Mouse (Mus musculus) embryo, embryonic 10.5 days (tissue): ENCODE data around the gene Ctsl.

ENCODE experiments used
- DNase-seq: peaks from one replicate; pipeline ENCODE4 v3.0.0-alpha.2; 2015; ENCODE audit warnings: low spot score

The Ctsl gene

GRCm38 (mm10) chr13:64373695-64374094 is 3.0 kb upstream of the Ctsl start:
- DNase-seq, result no peak

- DNase-seq, result no peak
Observed at GRCm38 (mm10) chr13:64369805-64370172, 901 bp downstream of the Ctsl start.

DNA sequence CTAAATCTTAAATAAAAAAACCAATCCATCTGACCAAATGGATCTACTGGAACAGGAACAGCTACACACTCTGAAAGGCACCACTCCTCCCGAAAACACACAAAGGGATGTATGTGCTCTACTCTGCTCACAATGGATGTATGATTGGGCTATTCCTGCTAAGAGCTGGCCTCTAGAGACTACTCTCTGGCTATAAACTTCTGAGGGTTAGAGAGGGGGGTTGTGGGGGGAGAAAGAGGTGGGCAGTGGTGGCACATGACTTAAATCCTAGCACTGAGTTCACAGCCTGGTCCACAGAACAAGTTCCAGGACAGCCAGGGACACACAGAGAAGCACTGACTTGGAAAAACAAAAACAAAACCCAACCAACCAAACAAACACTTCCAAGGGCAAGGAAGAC is 2.1 kb downstream of the Ctsl start:
- no peak for DNase-seq

GRCm38 (mm10) chr13:64367615-64368014 is 3.1 kb downstream of the Ctsl start:
- DNase-seq, result no peak

GRCm38 (mm10) chr13:64365326-64365725 is 5.4 kb downstream of the Ctsl start:
- DNase-seq, result no peak

GRCm38 (mm10) chr13:64364258-64364657 is 6.4 kb downstream of the Ctsl start:
- peak; percentile 37 for DNase-seq

DNA sequence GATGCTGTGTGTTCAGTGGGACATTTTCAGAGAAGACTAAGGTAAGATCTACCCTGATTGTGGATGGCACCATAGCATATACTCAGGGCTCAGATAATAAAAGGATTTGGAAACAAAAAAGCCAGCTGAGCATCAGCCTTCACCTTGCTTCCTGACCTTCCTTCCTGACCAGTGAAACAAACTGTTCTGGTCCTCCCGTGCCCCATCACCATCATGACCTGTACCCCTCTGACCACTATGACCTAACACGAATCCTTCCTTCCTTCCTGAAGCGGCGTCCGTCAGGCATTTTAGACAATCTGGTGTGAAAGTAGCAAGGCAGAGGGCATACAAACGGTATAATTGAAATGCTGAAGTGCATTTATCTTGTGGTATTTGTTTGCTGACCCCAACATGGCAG is 8.6 kb downstream of the Ctsl start:
- DNase-seq, result no peak

- DNase-seq, result no peak
Observed at GRCm38 (mm10) chr13:64361020-64361419, 9.7 kb downstream of the Ctsl start.

DNA sequence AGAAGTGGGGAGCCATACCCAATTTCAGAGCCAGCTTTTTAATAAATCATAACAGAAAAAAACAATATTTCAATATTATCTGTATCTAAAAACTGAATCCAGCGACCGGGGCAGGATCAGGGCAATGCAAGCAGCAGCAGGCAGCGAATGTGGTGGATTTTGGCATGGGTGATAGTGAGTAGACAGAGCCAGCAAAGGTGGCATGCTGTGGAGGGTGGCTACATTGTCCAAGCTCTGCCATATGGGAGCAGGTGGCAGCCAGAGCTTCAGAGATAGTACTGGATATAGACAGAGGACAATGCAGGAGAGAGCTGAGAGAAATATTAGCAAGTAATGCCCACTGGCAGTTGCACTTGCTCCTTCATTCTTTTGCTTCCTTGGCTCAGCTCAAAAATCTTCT is 11.0 kb downstream of the Ctsl start:
- DNase-seq, result no peak

GRCm38 (mm10) chr13:64358476-64358875 is 12.2 kb downstream of the Ctsl start:
- no peak for DNase-seq

GRCm38 (mm10) chr13:64357389-64357788 is 13.3 kb downstream of the Ctsl start:
- no peak for DNase-seq

DNA sequence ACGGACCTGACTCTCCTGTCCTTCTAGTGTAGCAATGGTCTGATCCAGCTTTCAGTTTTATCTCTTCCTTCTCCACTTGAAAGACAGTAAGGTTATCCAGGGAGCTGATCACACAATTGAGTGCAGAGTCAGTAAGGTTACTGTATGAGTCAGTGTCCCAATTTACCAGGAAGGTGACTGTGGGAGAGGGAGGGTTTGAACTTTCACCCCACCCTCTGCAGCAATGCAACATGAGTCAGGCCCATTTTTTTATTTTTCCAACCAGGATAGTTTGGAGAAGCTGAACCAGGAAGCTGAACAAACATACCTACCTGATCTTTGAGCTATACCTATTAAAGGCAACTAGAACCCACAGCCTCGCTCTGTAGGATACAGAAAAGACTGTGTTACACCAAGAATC is 21.2 kb downstream of the Ctsl start:
- DNase-seq, result no peak

DNA sequence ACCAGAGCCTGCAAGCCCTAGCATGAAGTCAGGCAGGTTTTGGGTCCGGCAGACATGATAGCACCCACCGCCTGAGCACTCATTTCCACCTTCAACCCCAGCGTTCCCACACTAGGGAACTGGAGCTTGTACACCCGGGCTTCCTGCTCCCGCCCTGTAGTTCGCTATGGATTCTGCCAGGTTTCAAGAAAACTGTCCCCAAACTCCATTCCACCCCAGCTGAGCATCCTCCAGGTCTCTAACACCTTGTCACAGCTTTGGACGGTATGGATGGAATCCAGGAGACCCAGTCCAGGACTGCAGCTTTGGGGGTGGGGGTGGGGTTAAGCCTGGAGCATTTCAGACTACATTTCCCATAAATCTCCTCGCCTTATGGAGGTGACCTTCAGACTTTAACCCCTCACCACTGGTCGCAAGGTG is 26.6 kb downstream of the Ctsl start:
- peak; percentile 56 for DNase-seq

DNA sequence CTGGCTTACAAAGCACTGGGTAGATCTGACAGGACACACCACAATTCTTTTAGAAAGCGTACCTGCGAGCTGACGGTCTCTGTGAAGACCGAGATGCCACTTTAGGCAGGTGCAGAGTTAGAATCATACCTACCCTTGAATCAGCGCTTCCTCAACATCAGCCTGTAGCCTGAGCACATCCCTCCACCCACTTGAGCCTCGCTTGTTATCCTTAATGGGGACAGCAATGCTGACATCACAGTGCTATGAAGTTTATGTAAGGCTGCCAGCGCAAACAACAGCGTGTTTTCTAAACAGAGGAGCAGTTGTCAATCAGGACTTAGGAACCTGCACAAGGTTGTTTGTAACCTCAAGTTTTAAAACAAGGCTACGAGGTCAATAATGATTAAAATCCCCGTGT is 27.1 kb downstream of the Ctsl start:
- peak; percentile 21 for DNase-seq

- no peak for DNase-seq
Observed at GRCm38 (mm10) chr13:64335546-64336132, 35.1 kb downstream of the Ctsl start.

- DNase-seq, result no peak
Observed at GRCm38 (mm10) chr13:64333102-64333501, 37.6 kb downstream of the Ctsl start.

DNA sequence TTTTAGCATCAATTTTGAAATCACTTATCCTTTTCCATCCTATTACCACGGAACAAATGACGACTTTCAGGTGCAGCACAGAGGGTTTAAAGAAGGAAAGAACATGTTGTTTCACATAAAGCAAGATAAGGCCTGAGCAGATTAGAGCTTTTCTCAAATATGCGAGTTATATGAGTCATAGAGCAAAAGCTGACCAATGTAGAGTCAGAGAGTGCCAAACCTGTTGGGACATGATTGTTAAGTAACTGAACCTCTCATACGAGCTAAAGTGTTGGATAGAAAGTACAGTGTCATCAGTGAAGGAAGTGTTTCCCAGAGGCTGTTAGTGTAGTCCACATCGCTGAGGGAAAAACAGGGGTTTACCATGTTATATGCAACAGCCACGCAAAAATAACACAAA is 38.4 kb downstream of the Ctsl start:
- DNase-seq, result no peak

- no peak for DNase-seq
Observed at GRCm38 (mm10) chr13:64322561-64323281, 48.0 kb downstream of the Ctsl start.

DNA sequence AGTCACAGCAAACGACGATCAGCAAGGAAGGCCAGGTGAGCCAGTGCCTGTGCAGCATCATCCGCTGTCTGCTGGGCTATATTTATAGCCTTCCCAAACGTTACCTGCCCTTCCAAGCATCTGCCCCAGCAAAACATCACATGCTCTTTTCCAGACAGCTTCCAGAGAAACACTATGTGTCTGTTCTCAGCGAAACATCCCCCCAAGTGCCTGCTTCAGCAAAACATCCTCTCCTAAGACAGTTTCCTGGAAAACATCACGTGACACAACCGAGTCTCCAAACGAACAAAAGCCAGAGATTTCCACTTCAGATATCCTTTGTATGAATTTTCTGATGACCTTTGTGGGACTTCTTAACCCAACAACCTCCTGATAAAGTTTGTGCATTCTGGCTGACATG is 50.4 kb downstream of the Ctsl start:
- DNase-seq, result no peak

GRCm38 (mm10) chr13:64319782-64320181 is 50.9 kb downstream of the Ctsl start:
- DNase-seq, result no peak

DNA sequence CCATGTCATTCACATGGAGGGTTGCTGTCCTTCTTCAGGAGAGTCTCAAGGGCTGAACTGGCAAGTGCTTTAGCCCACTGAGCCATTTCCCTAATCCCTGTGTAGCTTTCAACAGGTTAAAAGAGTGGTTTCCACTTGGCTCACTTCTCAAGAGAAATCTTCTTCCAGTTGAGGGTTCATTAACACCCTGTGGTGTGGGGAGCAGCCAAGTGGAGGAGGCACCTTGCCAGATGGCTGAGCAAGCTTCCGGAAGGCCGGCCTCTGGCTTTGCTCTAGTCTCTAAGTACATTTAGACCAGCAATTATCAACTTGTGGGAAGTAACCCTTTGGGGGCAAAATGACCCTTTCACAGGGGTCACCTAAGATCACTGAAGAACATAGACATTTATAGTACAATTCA is 52.3 kb downstream of the Ctsl start:
- DNase-seq, result no peak

DNA sequence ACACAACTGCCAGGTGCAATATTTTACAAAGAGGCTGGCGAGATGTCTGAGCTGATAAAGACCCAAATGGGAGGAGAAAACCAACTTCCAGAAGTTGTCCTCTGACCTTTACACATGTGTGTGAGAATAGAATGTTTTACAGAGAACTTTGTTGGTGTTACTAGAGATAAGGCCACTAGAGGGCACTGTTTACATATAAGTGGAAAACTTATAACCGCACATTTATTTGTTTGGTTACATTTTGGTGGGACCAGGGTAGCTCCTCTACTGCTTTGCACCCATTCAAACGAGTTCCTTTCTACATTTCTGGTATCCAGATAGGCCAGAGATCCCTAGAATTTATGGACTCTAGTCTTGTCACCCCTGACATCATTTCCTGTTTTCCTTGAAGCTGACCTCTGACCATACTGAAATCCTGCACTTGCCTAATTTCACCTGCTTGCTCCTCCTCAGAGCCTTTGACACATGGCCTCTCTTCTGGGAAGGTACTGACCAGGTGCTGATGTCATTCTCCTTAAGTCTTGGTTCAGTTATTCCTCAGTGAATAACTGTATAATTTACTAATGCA is 55.1 kb downstream of the Ctsl start:
- DNase-seq, result peak; percentile 90

DNA sequence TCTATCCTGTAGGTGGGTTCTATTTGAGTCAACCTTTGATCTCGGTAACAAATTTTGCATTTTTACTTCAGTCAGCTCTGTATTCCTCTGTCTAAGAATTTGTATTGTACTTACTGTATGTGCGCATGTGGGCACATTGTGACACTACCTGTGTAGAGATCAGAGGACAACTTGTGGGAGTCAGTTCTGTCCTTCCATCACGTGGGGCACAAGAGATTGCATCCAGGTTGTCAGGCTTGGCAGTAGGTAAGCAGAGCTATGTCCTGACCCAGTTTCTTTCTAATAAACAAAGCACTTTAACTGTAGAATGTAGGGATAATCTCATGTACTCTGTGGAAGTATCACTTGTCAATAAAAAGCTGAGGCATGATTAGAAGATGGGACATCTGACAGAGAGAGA is 56.6 kb downstream of the Ctsl start:
- DNase-seq, result no peak

- DNase-seq, result no peak
Observed at GRCm38 (mm10) chr13:64312916-64313289, 57.8 kb downstream of the Ctsl start.
